Mouse (Mus musculus) stomach, postnatal 0 days (tissue): ENCODE data around the gene Tcp1.

Source experiments
- CTCF ChIP-seq: IDR thresholded peaks from 2 replicates; pipeline ENCODE4 v1.5.1; 2016; ENCODE audit warnings: antibody characterized with exemption, low read depth, mild to moderate bottlenecking, moderate library complexity
- EP300 ChIP-seq: optimal IDR thresholded peaks from 2 replicates; pipeline ENCODE3; 2016; ENCODE audit warnings: antibody characterized with exemption

DNA sequence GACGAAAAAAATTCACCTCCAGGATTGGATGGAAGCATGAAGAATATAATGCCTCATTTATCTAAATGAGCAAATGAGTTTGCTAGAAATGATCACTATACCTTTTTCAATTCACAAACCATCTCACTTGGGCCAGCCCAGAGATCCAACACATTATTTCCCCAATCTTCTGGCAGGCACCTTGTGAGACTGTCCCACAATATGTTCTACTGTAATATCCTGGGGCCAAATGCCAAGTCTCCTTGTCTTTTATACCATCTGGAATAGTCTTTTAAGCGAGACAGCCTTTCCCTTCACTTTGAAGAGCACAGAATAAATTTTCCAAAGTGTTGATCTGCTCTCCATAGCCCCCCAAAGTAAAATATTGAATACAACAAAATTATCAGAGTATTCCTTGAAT, 58.4 kb downstream of the Tcp1 start:
- TF ChIP-seq CTCF (no peak), EP300 (no peak)
